Mouse (Mus musculus): ENCODE results near the gene Btg1-ps1. TPM values are rescaled to one million over a fixed set of nuclear protein-coding genes. Genes with fewer than 3 reads are reported as not detected.
"Not testable (repeated sequence)": the region's sequence is repeated elsewhere in the genome, so short reads cannot be mapped to it uniquely, and the experiment has no call there.

The Btg1-ps1 gene
- polyA plus RNA-seq (2012; rRNA removed) (not detected in 2 replicates), polyA plus RNA-seq (2014; fragmentation: Nextera tagmentation; extraction: Ambion mirVana) (not detected in 2 replicates)

DNA sequence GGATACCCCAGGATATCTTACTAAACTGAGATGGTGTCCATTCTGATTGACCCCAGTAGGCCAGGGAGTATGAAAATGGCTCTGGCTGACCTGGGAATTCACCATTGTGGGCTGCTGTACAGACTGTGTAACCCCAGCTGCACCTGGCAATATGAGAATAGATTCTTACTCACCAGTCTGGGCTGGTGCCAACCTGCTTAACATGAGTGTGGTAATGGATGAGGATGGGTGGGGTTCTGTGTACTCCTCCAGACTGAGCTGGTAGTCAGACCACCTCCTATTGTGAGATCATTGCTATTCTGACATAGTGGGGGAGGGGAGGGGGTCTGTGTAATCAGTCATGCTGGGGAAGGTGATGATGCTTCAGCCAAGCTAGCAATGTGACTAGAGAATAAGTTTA, at the start of gene Btg1-ps1:
Gene Btg1-ps1, minus strand, starts transcription at position 219 of the 400 bp plus-strand sequence.
- not testable (repeated sequence) for H3K27ac ChIP-seq (replicated peaks; ENCODE audit: low read depth, low read length); H3K4me1 ChIP-seq (ENCODE audit: control insufficient read depth, insufficient read depth, low read length); H3K4me2 ChIP-seq (replicated peaks; ENCODE audit: low read depth, low read length, severe bottlenecking); H3K4me3 ChIP-seq (replicated peaks; ENCODE audit: low read length); H3K36me3 ChIP-seq (ENCODE audit: control insufficient read depth, insufficient read depth, low read length); H3K27me3 ChIP-seq (ENCODE audit: control insufficient read depth, insufficient read depth, low read length); H3K9ac ChIP-seq (ENCODE audit: low read depth, low read length, severe bottlenecking); H3K9me3 ChIP-seq (ENCODE audit: control insufficient read depth, low read length); DNase-seq (ENCODE audit: low spot score); ATAC-seq (ENCODE audit: low FRiP score, low read depth)

DNA sequence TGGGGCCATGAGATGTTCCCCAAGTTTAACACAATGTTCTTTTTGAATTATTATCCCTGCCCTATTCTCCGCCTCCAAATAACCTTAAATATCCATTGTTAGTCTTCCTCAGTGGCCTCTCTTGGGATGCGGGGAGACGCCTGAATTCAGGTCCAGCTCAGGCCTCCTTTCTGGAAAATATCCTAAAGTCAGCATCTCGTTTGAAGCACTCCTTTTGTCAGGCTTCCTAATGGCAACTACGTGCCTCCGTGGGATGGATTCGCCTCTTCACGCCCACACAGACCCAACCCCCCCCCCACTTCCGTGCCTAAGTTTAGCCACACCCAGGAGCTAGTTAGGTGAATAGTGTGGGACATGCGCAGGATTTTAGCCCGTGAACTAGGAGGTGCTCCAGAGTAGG, 47.6 kb upstream of the Btg1-ps1 start, which contains the start of gene Rhox10:
Gene Rhox10, plus strand, starts transcription at position 301 of the 400 bp plus-strand sequence.
- Histone ChIP-seq H3K27ac (replicated peaks; ENCODE audit: low read depth, low read length) (no peak within 1 kb of the TSS), H3K4me2 (replicated peaks; ENCODE audit: low read depth, low read length, severe bottlenecking) (no peak within 1 kb of the TSS), H3K4me3 (replicated peaks; ENCODE audit: low read length) (no peak within 1 kb of the TSS), H3K27me3 (ENCODE audit: control insufficient read depth, insufficient read depth, low read length) (no peaks in the 10 kb centered on the region), H3K4me1 (ENCODE audit: control insufficient read depth, insufficient read depth, low read length) (no peaks in the 10 kb centered on the region), H3K9ac (ENCODE audit: low read depth, low read length, severe bottlenecking) (no peak within 1 kb of the TSS), H3K36me3 (ENCODE audit: control insufficient read depth, insufficient read depth, low read length) (no peaks in the 10 kb centered on the region), H3K9me3 (ENCODE audit: control insufficient read depth, low read length) (no peaks in the 10 kb centered on the region)
- WGBS: 85% methylated on average over 11 of the region's 11 CpGs
- no peak for ATAC-seq (ENCODE audit: low FRiP score, low read depth)
- DNase-seq (ENCODE audit: low spot score): no peak
- no peak for TF ChIP-seq POLR2A (IDR thresholded peaks at IDR 0.05; ENCODE audit: borderline replicate concordance, extremely low read depth, insufficient read depth, insufficient read length)

DNA sequence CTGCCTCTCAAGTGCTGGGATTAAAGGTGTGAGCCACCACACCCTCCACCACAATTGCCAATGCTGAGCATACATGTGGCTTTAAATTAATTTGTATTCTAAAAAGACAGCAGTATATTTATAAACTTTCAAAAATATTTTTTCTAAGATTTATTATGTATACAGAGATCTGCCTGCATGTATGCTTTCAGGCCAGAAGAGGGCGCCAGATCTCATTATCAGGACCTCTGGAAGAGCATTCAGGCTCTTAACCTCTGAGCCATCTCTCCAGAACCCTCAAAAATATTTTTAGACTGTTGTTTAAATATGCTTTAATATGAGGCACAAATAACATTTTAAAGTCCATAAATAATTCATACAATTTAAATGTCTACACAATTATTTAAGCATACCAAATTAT, 42.9 kb upstream of the Btg1-ps1 start:
- H3K9me3 ChIP-seq (ENCODE audit: control insufficient read depth, low read length): no peaks in the 10 kb centered on the region
- no peak overlapping the region for H3K4me3 ChIP-seq (replicated peaks; ENCODE audit: low read length)
- TF ChIP-seq POLR2A (IDR thresholded peaks at IDR 0.05; ENCODE audit: borderline replicate concordance, extremely low read depth, insufficient read depth, insufficient read length): no peak
- H3K36me3 ChIP-seq (ENCODE audit: control insufficient read depth, insufficient read depth, low read length): no peaks in the 10 kb centered on the region
- no peaks in the 10 kb centered on the region for H3K4me1 ChIP-seq (ENCODE audit: control insufficient read depth, insufficient read depth, low read length)
- H3K4me2 ChIP-seq (replicated peaks; ENCODE audit: low read depth, low read length, severe bottlenecking): no peak overlapping the region
- no peak for DNase-seq (ENCODE audit: low spot score)
- no peak for ATAC-seq (ENCODE audit: low FRiP score, low read depth)
- no peak overlapping the region for H3K27ac ChIP-seq (replicated peaks; ENCODE audit: low read depth, low read length)
- H3K9ac ChIP-seq (ENCODE audit: low read depth, low read length, severe bottlenecking): no peak overlapping the region
- 0% methylated on average over 1 of the region's 1 CpGs for WGBS
- H3K27me3 ChIP-seq (ENCODE audit: control insufficient read depth, insufficient read depth, low read length): no peaks in the 10 kb centered on the region

DNA sequence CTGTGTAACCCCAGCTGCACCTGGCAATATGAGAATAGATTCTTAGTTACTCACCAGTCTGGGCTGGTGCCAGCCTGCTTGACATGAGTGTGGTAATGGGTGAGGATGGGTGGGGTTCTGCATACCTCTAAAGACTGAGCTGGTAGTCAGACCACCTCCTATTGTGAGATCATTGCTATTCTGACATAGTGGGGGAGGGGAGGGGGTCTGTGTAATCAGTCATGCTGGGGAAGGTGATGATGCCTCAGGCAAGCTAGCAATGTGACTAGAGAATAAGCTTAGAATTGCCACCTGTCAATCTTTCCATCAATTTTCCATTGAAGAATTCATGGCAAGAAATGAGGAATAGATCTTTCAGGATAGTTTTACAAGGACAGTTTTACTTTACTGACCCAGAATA, 24.4 kb upstream of the Btg1-ps1 start, which contains the start of gene Btg1-ps2:
Gene Btg1-ps2, minus strand, starts transcription at position 101 of the 400 bp plus-strand sequence.
- DNase-seq (ENCODE audit: low spot score); H3K27me3 ChIP-seq (ENCODE audit: control insufficient read depth, insufficient read depth, low read length); H3K4me3 ChIP-seq (replicated peaks; ENCODE audit: low read length); H3K4me1 ChIP-seq (ENCODE audit: control insufficient read depth, insufficient read depth, low read length); H3K27ac ChIP-seq (replicated peaks; ENCODE audit: low read depth, low read length); H3K9me3 ChIP-seq (ENCODE audit: control insufficient read depth, low read length); ATAC-seq (ENCODE audit: low FRiP score, low read depth); H3K36me3 ChIP-seq (ENCODE audit: control insufficient read depth, insufficient read depth, low read length); H3K4me2 ChIP-seq (replicated peaks; ENCODE audit: low read depth, low read length, severe bottlenecking); H3K9ac ChIP-seq (ENCODE audit: low read depth, low read length, severe bottlenecking): not testable (repeated sequence)

DNA sequence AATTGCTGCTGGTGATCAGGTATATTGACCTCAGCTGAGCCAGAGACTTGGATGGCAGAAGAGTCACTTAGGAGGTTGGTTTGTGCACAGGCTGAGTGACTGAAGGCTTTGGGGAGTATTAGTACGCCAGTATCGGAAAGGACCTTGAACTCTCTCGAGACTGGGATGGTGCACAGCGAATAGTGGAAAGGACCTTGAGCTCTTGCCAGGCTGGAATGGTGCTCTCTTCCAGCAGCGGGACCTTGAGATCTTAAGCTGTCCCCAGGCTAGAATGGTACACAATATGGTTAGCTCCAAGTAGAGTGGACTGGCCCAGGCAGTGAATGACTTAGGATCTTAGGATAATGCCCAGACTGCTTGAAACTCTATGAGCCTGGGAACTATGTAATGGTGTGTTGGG, 21.1 kb upstream of the Btg1-ps1 start:
- Histone ChIP-seq H3K4me1 (ENCODE audit: control insufficient read depth, insufficient read depth, low read length) (no peaks in the 10 kb centered on the region), H3K27me3 (ENCODE audit: control insufficient read depth, insufficient read depth, low read length) (no peaks in the 10 kb centered on the region), H3K4me3 (replicated peaks; ENCODE audit: low read length) (no peak overlapping the region), H3K4me2 (replicated peaks; ENCODE audit: low read depth, low read length, severe bottlenecking) (no peak overlapping the region), H3K27ac (replicated peaks; ENCODE audit: low read depth, low read length) (no peak overlapping the region), H3K9me3 (ENCODE audit: control insufficient read depth, low read length) (no peaks in the 10 kb centered on the region), H3K36me3 (ENCODE audit: control insufficient read depth, insufficient read depth, low read length) (no peaks in the 10 kb centered on the region), H3K9ac (ENCODE audit: low read depth, low read length, severe bottlenecking) (no peak overlapping the region)
- 96% methylated on average over 5 of the region's 5 CpGs for WGBS
- TF ChIP-seq POLR2A (IDR thresholded peaks at IDR 0.05; ENCODE audit: borderline replicate concordance, extremely low read depth, insufficient read depth, insufficient read length): no peak
- ATAC-seq (ENCODE audit: low FRiP score, low read depth) (no peak), DNase-seq (ENCODE audit: low spot score) (no peak)

DNA sequence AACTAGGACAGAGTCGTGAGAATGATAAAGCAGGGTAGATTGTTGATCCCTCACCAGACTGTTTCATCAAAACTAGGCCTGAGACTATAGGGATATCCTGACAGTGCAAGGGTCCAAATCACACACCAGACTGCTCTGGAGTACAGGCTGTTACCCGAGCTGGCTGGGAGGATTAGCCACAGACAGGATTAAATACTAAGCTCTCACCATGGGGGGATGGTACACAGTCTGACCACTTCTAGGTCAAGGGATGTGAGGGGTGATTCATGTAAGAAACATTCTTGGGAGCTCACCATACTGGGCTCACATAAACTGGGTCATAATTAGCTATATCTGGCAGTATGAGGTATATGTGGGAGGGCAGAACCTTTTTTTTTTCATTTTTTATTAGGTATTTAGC, 15.2 kb upstream of the Btg1-ps1 start:
- H3K4me2 ChIP-seq (replicated peaks; ENCODE audit: low read depth, low read length, severe bottlenecking): no peak overlapping the region
- no peaks in the 10 kb centered on the region for H3K27me3 ChIP-seq (ENCODE audit: control insufficient read depth, insufficient read depth, low read length)
- H3K36me3 ChIP-seq (ENCODE audit: control insufficient read depth, insufficient read depth, low read length): no peaks in the 10 kb centered on the region
- WGBS: 80% methylated on average over 2 of the region's 2 CpGs
- no peaks in the 10 kb centered on the region for H3K9me3 ChIP-seq (ENCODE audit: control insufficient read depth, low read length)
- H3K9ac ChIP-seq (ENCODE audit: low read depth, low read length, severe bottlenecking): no peak overlapping the region
- no peak overlapping the region for H3K4me3 ChIP-seq (replicated peaks; ENCODE audit: low read length)
- H3K27ac ChIP-seq (replicated peaks; ENCODE audit: low read depth, low read length): no peak overlapping the region
- no peak for ATAC-seq (ENCODE audit: low FRiP score, low read depth)
- no peaks in the 10 kb centered on the region for H3K4me1 ChIP-seq (ENCODE audit: control insufficient read depth, insufficient read depth, low read length)
- TF ChIP-seq POLR2A (IDR thresholded peaks at IDR 0.05; ENCODE audit: borderline replicate concordance, extremely low read depth, insufficient read depth, insufficient read length): no peak
- no peak for DNase-seq (ENCODE audit: low spot score)

Measured in limb, embryonic 14.5 days (tissue).